Mouse (Mus musculus): ENCODE measurements at regions not wholly inside any gene's neighbourhood (a gene's known extent, or its start where the extent isn't known, plus 50 kb on each side); places are given as distances from the start of the nearest gene placed in this dataset.

DNA sequence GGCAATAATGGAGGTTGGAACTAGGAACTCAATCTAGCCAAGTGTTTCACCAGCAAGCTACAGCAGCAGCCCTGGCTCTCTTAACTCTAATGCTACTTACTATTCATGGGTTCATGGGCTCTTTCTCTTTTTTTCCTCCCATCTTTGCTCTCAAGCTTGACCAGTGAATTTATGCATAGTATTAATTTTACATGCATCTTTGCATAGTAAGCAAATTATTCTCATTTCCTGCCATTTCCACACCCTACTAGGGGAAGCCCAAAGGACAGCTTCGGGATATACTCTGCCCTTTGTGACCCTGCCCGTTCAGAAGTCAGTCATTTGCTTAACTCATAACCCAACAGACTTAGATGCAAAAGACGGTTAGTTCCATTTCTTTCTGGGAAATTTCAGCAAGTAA is 153.2 kb downstream of the Qrsl1 start:
- Histone ChIP-seq H3K9me3 (replicated peaks; ENCODE audit: control insufficient read depth, low read length) (no peaks in the 10 kb centered on the region), H3K4me2 (ENCODE audit: low read depth, low read length) (no peak overlapping the region), H3K27ac (ENCODE audit: low read length) (no peak overlapping the region), H3K9ac (ENCODE audit: low read depth, low read length) (no peak overlapping the region), H3K4me3 (ENCODE audit: low read depth, low read length) (no peak overlapping the region), H3K27me3 (ENCODE audit: control insufficient read depth, insufficient read depth, low read depth, low read length) (no peaks in the 10 kb centered on the region), H3K36me3 (ENCODE audit: control insufficient read depth, insufficient read depth) (no peaks in the 10 kb centered on the region), H3K4me1 (ENCODE audit: control insufficient read depth, low read depth, low read length) (peaks cover 5% of the 10 kb centered on the region)
- no peak for ATAC-seq (ENCODE audit: low read depth)
- 79% methylated on average over 3 of the region's 3 CpGs for WGBS (ENCODE audit: insufficient replicate concordance)

- peaks cover 5% of the 10 kb centered on the region for H3K4me1 ChIP-seq (ENCODE audit: control insufficient read depth, low read depth, low read length)
- H3K9ac ChIP-seq (ENCODE audit: low read depth, low read length) = no peak overlapping the region
- 83% methylated on average over 4 of the region's 4 CpGs for WGBS (ENCODE audit: insufficient replicate concordance)
- H3K9me3 ChIP-seq (replicated peaks; ENCODE audit: control insufficient read depth, low read length) = no peaks in the 10 kb centered on the region
- H3K27me3 ChIP-seq (ENCODE audit: control insufficient read depth, insufficient read depth, low read depth, low read length) = no peaks in the 10 kb centered on the region
- H3K4me3 ChIP-seq (ENCODE audit: low read depth, low read length) = no peak overlapping the region
- no peaks in the 10 kb centered on the region for H3K36me3 ChIP-seq (ENCODE audit: control insufficient read depth, insufficient read depth)
- no peak for ATAC-seq (ENCODE audit: low read depth)
- no peak overlapping the region for H3K27ac ChIP-seq (ENCODE audit: low read length)
- no peak overlapping the region for H3K4me2 ChIP-seq (ENCODE audit: low read depth, low read length)
Observed at GRCm38 (mm10) chr10:43749496-43750110, 151.9 kb downstream of the Qrsl1 start.

GRCm38 (mm10) chr10:43750401-43750800 is 151.1 kb downstream of the Qrsl1 start:
- ATAC-seq (ENCODE audit: low read depth) = no peak
- no peaks in the 10 kb centered on the region for H3K36me3 ChIP-seq (ENCODE audit: control insufficient read depth, insufficient read depth)
- peaks cover 5% of the 10 kb centered on the region for H3K4me1 ChIP-seq (ENCODE audit: control insufficient read depth, low read depth, low read length)
- H3K27ac ChIP-seq (ENCODE audit: low read length) = no peak overlapping the region
- H3K9ac ChIP-seq (ENCODE audit: low read depth, low read length) = no peak overlapping the region
- H3K4me2 ChIP-seq (ENCODE audit: low read depth, low read length) = no peak overlapping the region
- no peak overlapping the region for H3K4me3 ChIP-seq (ENCODE audit: low read depth, low read length)
- whole genome bisulfite sequencing (ENCODE audit: insufficient replicate concordance) = 67% methylated on average over 6 of the region's 6 CpGs
- H3K27me3 ChIP-seq (ENCODE audit: control insufficient read depth, insufficient read depth, low read depth, low read length) = no peaks in the 10 kb centered on the region
- no peaks in the 10 kb centered on the region for H3K9me3 ChIP-seq (replicated peaks; ENCODE audit: control insufficient read depth, low read length)

DNA sequence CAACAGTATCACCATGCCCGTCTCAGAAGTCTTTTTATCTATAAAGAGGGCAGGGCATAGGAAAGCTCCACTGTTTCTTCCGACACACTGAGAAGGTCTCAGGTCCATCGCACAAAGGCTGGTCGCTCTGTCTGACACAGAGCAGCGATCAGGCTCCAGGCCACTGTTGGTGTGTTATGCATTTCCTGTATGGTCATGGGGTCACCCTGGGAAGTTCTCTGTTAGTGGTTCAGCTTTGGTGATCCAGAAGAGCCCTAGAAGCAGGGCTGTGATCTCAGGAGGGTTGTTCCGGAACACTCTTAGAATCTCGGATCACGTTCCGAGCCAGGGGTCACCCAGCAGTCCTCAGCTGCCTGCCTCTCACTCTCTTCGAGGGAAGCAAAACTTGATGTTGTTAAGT is 150.7 kb downstream of the Qrsl1 start:
- 59% methylated on average over 10 of the region's 10 CpGs for WGBS (ENCODE audit: insufficient replicate concordance)
- H3K9ac ChIP-seq (ENCODE audit: low read depth, low read length) = no peak overlapping the region
- H3K27ac ChIP-seq (ENCODE audit: low read length) = no peak overlapping the region

DNA sequence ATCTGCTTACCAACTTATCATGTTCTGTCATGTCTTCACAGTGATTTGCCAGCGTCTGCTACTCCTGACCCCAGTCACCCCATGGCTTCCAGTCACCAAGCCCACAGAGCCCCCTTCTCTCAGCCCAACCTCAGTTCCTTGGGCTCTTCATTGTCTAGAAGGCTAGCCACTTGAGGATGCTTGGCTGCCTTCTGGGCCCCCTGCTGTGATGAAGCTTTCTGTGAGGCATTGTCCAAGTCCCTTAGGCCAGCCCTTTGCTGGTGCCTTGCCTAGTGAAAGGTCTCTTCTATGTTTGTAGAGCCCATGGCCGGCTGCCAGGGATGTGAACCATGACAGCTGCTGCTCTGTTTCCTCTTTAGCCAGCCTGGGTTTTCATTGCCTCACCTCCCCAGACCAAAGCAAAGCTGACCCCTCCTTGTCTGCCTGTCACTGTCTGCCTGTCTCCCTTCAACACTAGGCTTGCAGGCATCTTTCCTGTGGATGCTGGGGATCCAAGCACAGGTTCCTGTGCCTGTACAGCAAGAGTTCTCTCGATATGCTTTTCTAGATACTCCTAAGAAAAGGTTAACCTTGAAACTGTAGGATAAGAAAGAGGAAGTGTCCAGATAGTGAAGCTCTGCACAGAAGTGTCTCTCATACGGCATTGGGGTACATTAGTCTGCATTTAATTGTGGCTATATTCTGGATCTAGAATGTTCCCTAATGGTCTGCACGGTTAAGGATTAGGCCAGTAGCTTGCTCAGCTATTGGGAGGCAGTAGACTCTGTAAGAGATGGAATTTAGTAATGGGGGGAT is 149.5 kb downstream of the Qrsl1 start:
- Histone ChIP-seq H3K4me2 (ENCODE audit: low read depth, low read length) (no peak overlapping the region), H3K4me1 (ENCODE audit: control insufficient read depth, low read depth, low read length) (peaks cover 5% of the 10 kb centered on the region), H3K9me3 (replicated peaks; ENCODE audit: control insufficient read depth, low read length) (no peaks in the 10 kb centered on the region), H3K4me3 (ENCODE audit: low read depth, low read length) (no peak overlapping the region), H3K27ac (ENCODE audit: low read length) (0 out of 2 replicates have a peak overlapping the region, but pooled peaks have one; percentile 12), H3K36me3 (ENCODE audit: control insufficient read depth, insufficient read depth) (no peaks in the 10 kb centered on the region), H3K9ac (ENCODE audit: low read depth, low read length) (no peak overlapping the region), H3K27me3 (ENCODE audit: control insufficient read depth, insufficient read depth, low read depth, low read length) (no peaks in the 10 kb centered on the region)
- 27% methylated on average over 5 of the region's 5 CpGs for WGBS (ENCODE audit: insufficient replicate concordance)
- ATAC-seq (ENCODE audit: low read depth) = peak; percentile 54; the same call in 1 of the 2 replicates

More for the DNA sequence above, 150.7 kb downstream of the Qrsl1 start:
- H3K36me3 ChIP-seq (ENCODE audit: control insufficient read depth, insufficient read depth) = no peaks in the 10 kb centered on the region
- peaks cover 5% of the 10 kb centered on the region for H3K4me1 ChIP-seq (ENCODE audit: control insufficient read depth, low read depth, low read length)
- H3K4me2 ChIP-seq (ENCODE audit: low read depth, low read length) = no peak overlapping the region
- no peak for ATAC-seq (ENCODE audit: low read depth)
- no peak overlapping the region for H3K4me3 ChIP-seq (ENCODE audit: low read depth, low read length)
- H3K27me3 ChIP-seq (ENCODE audit: control insufficient read depth, insufficient read depth, low read depth, low read length) = no peaks in the 10 kb centered on the region
- H3K9me3 ChIP-seq (replicated peaks; ENCODE audit: control insufficient read depth, low read length) = no peaks in the 10 kb centered on the region

- no peak for ATAC-seq (ENCODE audit: low read depth)
- 44% methylated on average over 6 of the region's 6 CpGs for WGBS (ENCODE audit: insufficient replicate concordance)
Observed at GRCm38 (mm10) chr10:43756881-43757565, 144.5 kb downstream of the Qrsl1 start.

GRCm38 (mm10) chr10:43758124-43759025 is 143.2 kb downstream of the Qrsl1 start:
- H3K27me3 ChIP-seq (ENCODE audit: control insufficient read depth, insufficient read depth, low read depth, low read length) = no peaks in the 10 kb centered on the region
- H3K9ac ChIP-seq (ENCODE audit: low read depth, low read length) = no peak overlapping the region
- no peaks in the 10 kb centered on the region for H3K9me3 ChIP-seq (replicated peaks; ENCODE audit: control insufficient read depth, low read length)
- no peak for ATAC-seq (ENCODE audit: low read depth)
- H3K36me3 ChIP-seq (ENCODE audit: control insufficient read depth, insufficient read depth) = no peaks in the 10 kb centered on the region
- H3K4me2 ChIP-seq (ENCODE audit: low read depth, low read length) = no peak overlapping the region
- no peak overlapping the region for H3K4me3 ChIP-seq (ENCODE audit: low read depth, low read length)
- WGBS (ENCODE audit: insufficient replicate concordance) = 45% methylated on average over 8 of the region's 10 CpGs
- H3K27ac ChIP-seq (ENCODE audit: low read length) = no peak overlapping the region
- peaks cover 15% of the 10 kb centered on the region for H3K4me1 ChIP-seq (ENCODE audit: control insufficient read depth, low read depth, low read length)

More at GRCm38 (mm10) chr10:43756881-43757565, 144.5 kb downstream of the Qrsl1 start:
- H3K4me2 ChIP-seq (ENCODE audit: low read depth, low read length) = no peak overlapping the region
- H3K27me3 ChIP-seq (ENCODE audit: control insufficient read depth, insufficient read depth, low read depth, low read length) = no peaks in the 10 kb centered on the region
- no peak overlapping the region for H3K9ac ChIP-seq (ENCODE audit: low read depth, low read length)
- H3K36me3 ChIP-seq (ENCODE audit: control insufficient read depth, insufficient read depth) = no peaks in the 10 kb centered on the region
- no peak overlapping the region for H3K4me3 ChIP-seq (ENCODE audit: low read depth, low read length)
- H3K27ac ChIP-seq (ENCODE audit: low read length) = no peak overlapping the region
- no peaks in the 10 kb centered on the region for H3K9me3 ChIP-seq (replicated peaks; ENCODE audit: control insufficient read depth, low read length)
- H3K4me1 ChIP-seq (ENCODE audit: control insufficient read depth, low read depth, low read length) = peaks cover 15% of the 10 kb centered on the region

- H3K36me3 ChIP-seq (ENCODE audit: control insufficient read depth, insufficient read depth) = no peaks in the 10 kb centered on the region
- no peaks in the 10 kb centered on the region for H3K9me3 ChIP-seq (replicated peaks; ENCODE audit: control insufficient read depth, low read length)
- H3K4me3 ChIP-seq (ENCODE audit: low read depth, low read length) = no peak overlapping the region
- H3K4me1 ChIP-seq (ENCODE audit: control insufficient read depth, low read depth, low read length) = peaks cover 15% of the 10 kb centered on the region
- ATAC-seq (ENCODE audit: low read depth) = no peak
- H3K9ac ChIP-seq (ENCODE audit: low read depth, low read length) = no peak overlapping the region
- no peak overlapping the region for H3K4me2 ChIP-seq (ENCODE audit: low read depth, low read length)
- WGBS (ENCODE audit: insufficient replicate concordance) = 60% methylated on average over 14 of the region's 14 CpGs
- H3K27ac ChIP-seq (ENCODE audit: low read length) = no peak overlapping the region
- no peaks in the 10 kb centered on the region for H3K27me3 ChIP-seq (ENCODE audit: control insufficient read depth, insufficient read depth, low read depth, low read length)
Observed at GRCm38 (mm10) chr10:43759186-43759905, 142.2 kb downstream of the Qrsl1 start.
